Mouse (Mus musculus) lung, embryonic 16.5 days (tissue): Measurements from ENCODE around the gene Cox19. TPM values are rescaled to one million over a fixed set of nuclear protein-coding genes. Genes with fewer than 3 reads are reported as not detected.
"Not testable (repeated sequence)": the region's sequence is repeated elsewhere in the genome, so short reads cannot be mapped to it uniquely, and the experiment has no call there.

Experiments
- ATAC-seq: fragments of 200-750 bp; cut with Nextera tagmentation; 2 replicates; pipeline ENCODE4 v1.8.0; 2017; ENCODE audit warnings: low read depth, mild to moderate bottlenecking, moderate library complexity
- H3K27ac ChIP-seq: fragments of 300-500 bp; sonication (generic); 2 replicates; pipeline ENCODE4 v1.5.1; 2014; ENCODE audit warnings: mild to moderate bottlenecking, control low read depth, low read length
- H3K27me3 ChIP-seq: fragments of 300-500 bp; sonication (generic); 2 replicates; pipeline ENCODE4 v1.6.1; 2014; ENCODE audit warnings: low read depth, low read length, mixed read lengths; ENCODE audit not compliant: control insufficient read depth, insufficient read depth
- H3K36me3 ChIP-seq: fragments of 300-500 bp; sonication (generic); 2 replicates; pipeline ENCODE4 v1.6.1; 2014; ENCODE audit warnings: low read length; ENCODE audit not compliant: control insufficient read depth, insufficient read depth
- H3K4me1 ChIP-seq: fragments of 300-500 bp; sonication (generic); replicated peaks from 2 replicates; pipeline ENCODE4 v1.6.1; 2014; ENCODE audit warnings: low read length, mixed read lengths; ENCODE audit not compliant: control insufficient read depth, insufficient read depth
- H3K4me2 ChIP-seq: fragments of 300-500 bp; sonication (generic); 2 replicates; pipeline ENCODE4 v1.6.1; 2014; ENCODE audit warnings: low read depth, low read length, control low read depth
- H3K4me3 ChIP-seq: fragments of 300-500 bp; sonication (generic); 2 replicates; pipeline ENCODE4 v1.5.1; 2014; ENCODE audit warnings: mild to moderate bottlenecking, low read length, control low read depth
- H3K9ac ChIP-seq: fragments of 300-500 bp; sonication (generic); 2 replicates; pipeline ENCODE4 v1.6.1; 2014; ENCODE audit warnings: low read length, control low read depth
- H3K9me3 ChIP-seq: fragments of 300-500 bp; sonication (generic); 2 replicates; pipeline ENCODE4 v1.6.1; 2016; ENCODE audit warnings: low read length; ENCODE audit not compliant: control insufficient read depth
- WGBS: fragments of 180-500 bp; shearing (Covaris S2); extraction: QIAGEN DNeasy Blood & Tissue Kit; methylation state at CpG from one replicate; pipeline ENCODE4 v1.1.7; 2014; 5-methylcytosine and 5-hydroxymethylcytosine counted together
- polyA plus RNA-seq: library from polyadenylated mRNA; unstranded; fragments of >200 nt; fragmentation: Nextera tagmentation; extraction: Ambion mirVana; gene quantifications from 2 replicates; pipeline ENCODE4 v1.2.1, GENCODE M21; 2015

The Cox19 gene
- polyA plus RNA-seq, 1 experiment from 2014 or later, result 79.8 TPM

- Histone ChIP-seq H3K9me3 (no peaks in the 10 kb centered on the region), H3K4me1 (peaks cover 10% of the 10 kb centered on the region), H3K27ac (peak overlapping the region; percentile 73), H3K4me2 (peak overlapping the region; percentile 97), H3K27me3 (no peaks in the 10 kb centered on the region), H3K4me3 (peak overlapping the region; percentile 94), H3K9ac (peak overlapping the region; percentile 98), H3K36me3 (peaks cover 24% of the 10 kb centered on the region)
- 4% methylated on average over 12 of the region's 12 CpGs for WGBS
- ATAC-seq, result peak; percentile 67
Measured at GRCm38 (mm10) chr5:139344021-139344686, 7.1 kb downstream of the Cox19 start.

- Histone ChIP-seq H3K27me3 (no peaks in the 10 kb centered on the region), H3K9ac (no peak overlapping the region), H3K27ac (no peak overlapping the region), H3K4me3 (no peak overlapping the region), H3K4me1 (peaks cover 5% of the 10 kb centered on the region), H3K9me3 (no peaks in the 10 kb centered on the region), H3K36me3 (peaks cover 42% of the 10 kb centered on the region), H3K4me2 (no peak overlapping the region)
- WGBS, result 69% methylated on average over 11 of the region's 11 CpGs
- no peak for ATAC-seq
Measured at GRCm38 (mm10) chr5:139338891-139339290, 12.3 kb downstream of the Cox19 start.

GRCm38 (mm10) chr5:139338403-139338802 is 12.8 kb downstream of the Cox19 start:
- Histone ChIP-seq H3K9ac (no peak overlapping the region), H3K4me1 (peaks cover under 1% of the 10 kb centered on the region; the same call in 1 of the 2 replicates), H3K4me3 (no peak overlapping the region), H3K9me3 (no peaks in the 10 kb centered on the region), H3K4me2 (no peak overlapping the region), H3K27me3 (no peaks in the 10 kb centered on the region), H3K27ac (no peak overlapping the region), H3K36me3 (peaks cover 42% of the 10 kb centered on the region)
- ATAC-seq, result no peak
- 56% methylated on average over 3 of the region's 3 CpGs for WGBS

GRCm38 (mm10) chr5:139337826-139338370 is 13.3 kb downstream of the Cox19 start:
- H3K4me1 ChIP-seq, result no peaks in the 10 kb centered on the region
- 67% methylated on average over 13 of the region's 13 CpGs for WGBS
- H3K4me3 ChIP-seq, result no peak overlapping the region
- 0 out of 2 replicates have a peak, but pooled peaks have one; percentile 19 for ATAC-seq
- no peak overlapping the region for H3K9ac ChIP-seq
- H3K4me2 ChIP-seq, result no peak overlapping the region
- peaks cover 42% of the 10 kb centered on the region for H3K36me3 ChIP-seq
- no peaks in the 10 kb centered on the region for H3K27me3 ChIP-seq
- no peaks in the 10 kb centered on the region for H3K9me3 ChIP-seq
- H3K27ac ChIP-seq, result no peak overlapping the region

GRCm38 (mm10) chr5:139335634-139336033 is 15.6 kb downstream of the Cox19 start:
- no peak overlapping the region for H3K9ac ChIP-seq
- no peaks in the 10 kb centered on the region for H3K27me3 ChIP-seq
- H3K9me3 ChIP-seq, result no peaks in the 10 kb centered on the region
- no peak for ATAC-seq
- H3K36me3 ChIP-seq, result peaks cover 26% of the 10 kb centered on the region
- H3K4me2 ChIP-seq, result no peak overlapping the region
- H3K4me1 ChIP-seq, result no peaks in the 10 kb centered on the region
- no peak overlapping the region for H3K4me3 ChIP-seq
- no peak overlapping the region for H3K27ac ChIP-seq
- WGBS, result 87% methylated on average over 4 of the region's 4 CpGs

- not testable (repeated sequence) for H3K9ac ChIP-seq, H3K4me1 ChIP-seq, ATAC-seq, H3K4me3 ChIP-seq, H3K27ac ChIP-seq, H3K9me3 ChIP-seq, H3K4me2 ChIP-seq, H3K27me3 ChIP-seq
- H3K36me3 ChIP-seq, result peaks cover 19% of the 10 kb centered on the region
- 76% methylated on average over 10 of the region's 10 CpGs for WGBS
Measured at GRCm38 (mm10) chr5:139334394-139334793, 16.8 kb downstream of the Cox19 start.

GRCm38 (mm10) chr5:139333301-139334013 is 17.8 kb downstream of the Cox19 start:
- H3K9me3 ChIP-seq, result no peaks in the 10 kb centered on the region
- H3K9ac ChIP-seq, result no peak overlapping the region

GRCm38 (mm10) chr5:139332590-139333272 is 18.5 kb downstream of the Cox19 start:
- Histone ChIP-seq H3K9me3 (no peaks in the 10 kb centered on the region), H3K36me3 (peaks cover 12% of the 10 kb centered on the region), H3K27me3 (no peaks in the 10 kb centered on the region), H3K4me2 (no peak overlapping the region), H3K9ac (no peak overlapping the region), H3K27ac (no peak overlapping the region), H3K4me1 (no peaks in the 10 kb centered on the region), H3K4me3 (no peak overlapping the region)
- no peak for ATAC-seq
- WGBS, result 73% methylated on average over 8 of the region's 8 CpGs

More at GRCm38 (mm10) chr5:139333301-139334013, 17.8 kb downstream of the Cox19 start:
- H3K4me2 ChIP-seq, result no peak overlapping the region
- no peaks in the 10 kb centered on the region for H3K27me3 ChIP-seq
- ATAC-seq, result no peak
- H3K4me1 ChIP-seq, result no peaks in the 10 kb centered on the region
- H3K27ac ChIP-seq, result no peak overlapping the region
- peaks cover 16% of the 10 kb centered on the region for H3K36me3 ChIP-seq
- no peak overlapping the region for H3K4me3 ChIP-seq
- WGBS, result 75% methylated on average over 16 of the region's 16 CpGs

GRCm38 (mm10) chr5:139331742-139332141 is 19.5 kb downstream of the Cox19 start:
- WGBS, result 16% methylated on average over 8 of the region's 8 CpGs
- Histone ChIP-seq H3K27me3 (peaks cover 3% of the 10 kb centered on the region; the same call in 1 of the 2 replicates), H3K9me3 (no peaks in the 10 kb centered on the region), H3K4me3 (no peak overlapping the region), H3K4me2 (no peak overlapping the region), H3K4me1 (no peaks in the 10 kb centered on the region), H3K36me3 (peaks cover 7% of the 10 kb centered on the region), H3K27ac (no peak overlapping the region), H3K9ac (no peak overlapping the region)
- ATAC-seq, result peak; percentile 21; the same call in 1 of the 2 replicates
